Mouse (Mus musculus) spleen, postnatal 4 days (tissue): ENCODE measurements around the gene Cul9.
A peak's percentile ranks its signal among the peaks of the same experiment; 100 is the strongest.
"Not testable (repeated sequence)": the region's sequence is repeated elsewhere in the genome, so short reads cannot be mapped to it uniquely, and the experiment has no call there.

Experiments
- DNase-seq, 2 experiments: peaks; one replicate each; pipeline ENCODE4 v3.0.0; 2022; ENCODE audit warnings: low spot score in 2 of 2

Cul9 gene

GRCm38 (mm10) chr17:46503847-46504638 is 42.1 kb downstream of the Cul9 start:
- no peak for DNase-seq

- DNase-seq = no peak
Observed at GRCm38 (mm10) chr17:46502775-46503174, 43.4 kb downstream of the Cul9 start.

- no peak for DNase-seq
Observed at GRCm38 (mm10) chr17:46497956-46498355, 48.2 kb downstream of the Cul9 start.

GRCm38 (mm10) chr17:46496623-46497434 is 49.4 kb downstream of the Cul9 start, which contains the start of gene Dnph1:
Dnph1 (plus strand) TSS chr17:46496711.
- DNase-seq = peak; percentile 60 to 79

GRCm38 (mm10) chr17:46496081-46496480 is 50.1 kb downstream of the Cul9 start:
- not testable (repeated sequence) for DNase-seq

- DNase-seq = no peak
Observed at GRCm38 (mm10) chr17:46495486-46495885, 50.7 kb downstream of the Cul9 start.

- no peak for DNase-seq
Observed at GRCm38 (mm10) chr17:46487431-46487830, 58.8 kb downstream of the Cul9 start, which contains the start of gene Ttbk1. Ttbk1 (minus strand) TSS chr17:46487675.

- DNase-seq = no peak
Observed at GRCm38 (mm10) chr17:46486995-46487394, 59.2 kb downstream of the Cul9 start.

- no peak for DNase-seq
Observed at GRCm38 (mm10) chr17:46484461-46484875, 61.7 kb downstream of the Cul9 start.

- DNase-seq = no peak
Observed at GRCm38 (mm10) chr17:46484021-46484431, 62.2 kb downstream of the Cul9 start.

- DNase-seq = no peak
Observed at GRCm38 (mm10) chr17:46483561-46484001, 62.6 kb downstream of the Cul9 start.

GRCm38 (mm10) chr17:46477286-46477685 is 68.9 kb downstream of the Cul9 start:
- DNase-seq = no peak

- DNase-seq = no peak
Observed at GRCm38 (mm10) chr17:46476601-46477000, 69.6 kb downstream of the Cul9 start.

GRCm38 (mm10) chr17:46467830-46468229 is 78.4 kb downstream of the Cul9 start:
- no peak for DNase-seq

GRCm38 (mm10) chr17:46462226-46462625 is 84.0 kb downstream of the Cul9 start:
- no peak for DNase-seq

- no peak for DNase-seq
Observed at GRCm38 (mm10) chr17:46461347-46461746, 84.8 kb downstream of the Cul9 start.

GRCm38 (mm10) chr17:46460673-46461072 is 85.5 kb downstream of the Cul9 start:
- no peak for DNase-seq

- no peak for DNase-seq
Observed at GRCm38 (mm10) chr17:46458439-46458838, 87.7 kb downstream of the Cul9 start.

- DNase-seq = peak; percentile 49 to 78
Observed at GRCm38 (mm10) chr17:46457791-46458190, 88.4 kb downstream of the Cul9 start.

GRCm38 (mm10) chr17:46455110-46455691 is 91.0 kb downstream of the Cul9 start:
- DNase-seq = no peak

GRCm38 (mm10) chr17:46454539-46454938 is 91.6 kb downstream of the Cul9 start:
- DNase-seq = no peak

GRCm38 (mm10) chr17:46453970-46454411 is 92.2 kb downstream of the Cul9 start:
- no peak for DNase-seq
